Mouse (Mus musculus) layer of hippocampus, adult 2 months (tissue): ENCODE results near the gene Gm5485. TPM values are rescaled to one million over a fixed set of nuclear protein-coding genes. Genes with fewer than 3 reads are reported as not detected.

ENCODE experiments used
- DNase-seq, 2 experiments: peaks; one replicate each; pipeline ENCODE4 v3.0.0; 2022; ENCODE audit warnings: low spot score in 2 of 2
- H3K27ac ChIP-seq: fragments of 200-600 bp; 2 replicates; pipeline ENCODE4 v1.8.1; 2022
- H3K4me3 ChIP-seq: fragments of 200-600 bp; 2 replicates; pipeline ENCODE4 v1.8.1; 2022; ENCODE audit warnings: mild to moderate bottlenecking
- CTCF ChIP-seq: fragments of 200-600 bp; conservative IDR thresholded peaks from 2 replicates; pipeline ENCODE4 v1.8.1; 2022; ENCODE audit warnings: antibody characterized with exemption, mild to moderate bottlenecking, moderate library complexity
- total RNA-seq, 2 experiments: library from RNA; stranded (reverse); gene quantifications; 2 replicates each; pipeline ENCODE4 v1.2.3; 2021

Gene Gm5485
- total RNA-seq, 2 experiments from 2014 or later: not detected

GRCm38 (mm10) chr16:48405674-48406403, 6.4 kb downstream of the Gm5485 start:
- no peak for DNase-seq
- H3K27ac ChIP-seq: no peak overlapping the region
- H3K4me3 ChIP-seq: no peak overlapping the region
- no peak for TF ChIP-seq CTCF

GRCm38 (mm10) chr16:48404009-48404408, 8.2 kb downstream of the Gm5485 start:
- no peak overlapping the region for H3K4me3 ChIP-seq
- TF ChIP-seq CTCF: no peak
- H3K27ac ChIP-seq: no peak overlapping the region

DNA sequence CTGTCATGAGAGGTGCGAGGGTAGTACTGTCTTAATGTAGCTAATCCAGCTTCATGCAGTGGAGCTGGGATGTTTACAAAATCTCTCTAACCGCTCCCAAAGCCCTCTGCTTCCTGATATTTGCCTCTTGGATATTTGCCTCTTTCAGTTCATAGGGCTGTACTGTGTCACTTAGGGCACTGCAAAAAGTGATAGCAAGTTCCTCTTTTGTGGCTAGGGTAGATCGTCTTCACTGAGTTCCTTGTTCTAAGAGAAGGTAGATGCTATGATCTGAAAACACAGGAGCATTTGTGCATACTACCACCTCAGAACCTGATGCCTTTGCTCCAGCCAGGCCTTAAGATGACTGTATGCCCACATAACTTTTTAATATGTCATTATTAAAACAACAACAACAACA, 8.8 kb downstream of the Gm5485 start:
- no peak for DNase-seq
- no peak for TF ChIP-seq CTCF
- Histone ChIP-seq H3K4me3 (no peak overlapping the region), H3K27ac (no peak overlapping the region)

More at GRCm38 (mm10) chr16:48404009-48404408, 8.2 kb downstream of the Gm5485 start:
- no peak for DNase-seq

- no peak overlapping the region for H3K27ac ChIP-seq
- TF ChIP-seq CTCF: no peak
- no peak overlapping the region for H3K4me3 ChIP-seq
- DNase-seq: no peak
Observed at GRCm38 (mm10) chr16:48402963-48403362, 9.3 kb downstream of the Gm5485 start.

- H3K27ac ChIP-seq: no peak overlapping the region
Observed at GRCm38 (mm10) chr16:48395278-48395677, 16.9 kb downstream of the Gm5485 start.

DNA sequence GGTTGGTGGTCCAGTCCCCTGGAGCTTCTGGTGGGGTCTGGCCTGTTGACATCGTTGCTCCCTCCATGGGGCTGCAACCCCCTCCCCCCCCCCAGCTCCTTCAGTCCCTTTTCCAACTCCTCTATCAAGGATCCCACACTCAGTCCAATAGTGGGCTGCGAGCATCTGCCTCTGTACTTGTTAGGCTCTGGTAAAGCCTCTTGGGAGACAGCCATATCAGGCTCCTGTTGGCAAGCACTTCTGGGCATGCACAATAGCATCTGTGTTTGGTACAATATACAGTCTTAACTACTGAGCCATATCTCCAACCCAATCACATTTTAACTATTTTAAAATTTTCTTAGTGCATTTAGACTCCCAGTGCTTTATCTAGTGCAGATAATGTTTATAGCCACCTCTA, 25.2 kb downstream of the Gm5485 start:
- no peak overlapping the region for H3K27ac ChIP-seq
- TF ChIP-seq CTCF: no peak
- no peak overlapping the region for H3K4me3 ChIP-seq
- DNase-seq: peak; percentile 36 to 69

More at GRCm38 (mm10) chr16:48395278-48395677, 16.9 kb downstream of the Gm5485 start:
- DNase-seq: no peak
- no peak overlapping the region for H3K4me3 ChIP-seq
- no peak for TF ChIP-seq CTCF

- DNase-seq: no peak
Observed at GRCm38 (mm10) chr16:48383582-48384257, 28.5 kb downstream of the Gm5485 start.

DNA sequence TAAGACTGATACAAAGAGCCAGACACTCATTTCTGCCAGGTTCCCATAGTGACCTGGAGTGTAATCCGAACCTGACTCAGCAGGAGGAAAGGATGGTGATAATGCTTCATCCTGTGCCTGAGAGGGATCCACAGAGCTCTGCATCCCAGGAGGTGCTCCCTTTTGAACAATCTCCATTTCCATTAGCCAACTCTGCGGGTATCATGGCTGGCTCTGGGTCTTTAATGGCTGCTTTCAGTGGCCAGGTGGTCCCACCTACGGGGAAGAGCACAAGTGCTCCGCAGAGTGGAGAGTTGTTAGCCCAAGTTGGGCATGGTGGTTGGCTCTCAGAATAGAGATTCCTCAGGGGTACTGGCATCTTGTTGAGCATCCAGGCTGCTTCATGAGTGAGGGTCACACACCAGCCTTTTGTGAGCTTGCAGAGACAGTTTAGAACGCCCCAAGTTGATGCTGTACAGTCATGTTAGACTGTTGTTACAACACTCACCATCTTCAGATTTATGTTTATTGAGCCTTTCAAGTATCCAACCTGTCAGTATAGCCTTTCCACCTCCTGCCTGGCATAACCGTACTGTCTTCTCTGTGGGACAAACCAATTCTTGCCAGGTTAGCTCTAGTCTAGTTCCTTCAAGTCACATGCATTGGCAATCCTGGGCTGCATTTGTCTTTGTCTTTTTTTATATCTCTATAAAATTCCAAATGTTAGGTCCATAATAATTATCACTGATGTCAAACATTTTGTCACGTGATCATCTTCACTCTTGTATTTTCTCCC, 38.3 kb downstream of the Gm5485 start:
- Histone ChIP-seq H3K4me3 (no peak overlapping the region), H3K27ac (no peak overlapping the region)
- no peak for TF ChIP-seq CTCF
- no peak for DNase-seq

More at GRCm38 (mm10) chr16:48383582-48384257, 28.5 kb downstream of the Gm5485 start:
- no peak for TF ChIP-seq CTCF
- Histone ChIP-seq H3K27ac (no peak overlapping the region), H3K4me3 (no peak overlapping the region)

GRCm38 (mm10) chr16:48372461-48372860, 39.8 kb downstream of the Gm5485 start:
- no peak for TF ChIP-seq CTCF
- no peak overlapping the region for H3K27ac ChIP-seq
- no peak overlapping the region for H3K4me3 ChIP-seq
- no peak for DNase-seq

- DNase-seq: no peak
- no peak overlapping the region for H3K27ac ChIP-seq
- H3K4me3 ChIP-seq: no peak overlapping the region
- TF ChIP-seq CTCF: no peak
Observed at GRCm38 (mm10) chr16:48368096-48368495, 44.1 kb downstream of the Gm5485 start.

DNA sequence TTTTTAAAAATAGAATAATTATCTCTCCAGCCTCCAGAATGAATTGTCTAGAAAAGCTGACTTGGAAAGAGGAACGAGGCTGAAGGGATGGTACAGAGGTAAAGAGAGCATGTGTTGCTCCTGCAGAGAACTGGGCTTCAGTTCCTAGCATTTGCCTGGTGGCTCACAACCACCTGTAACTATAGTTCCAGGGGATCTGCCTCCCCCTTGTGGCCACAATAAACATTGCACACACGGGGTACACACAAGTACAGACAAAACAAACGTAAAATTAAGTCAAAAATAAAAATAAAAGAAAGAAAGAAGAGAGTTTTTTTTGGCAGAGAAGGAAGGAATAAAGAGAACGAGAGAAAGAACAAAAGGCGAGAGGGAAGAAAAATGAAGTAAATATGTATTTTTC, 45.4 kb downstream of the Gm5485 start:
- no peak for DNase-seq
- no peak overlapping the region for H3K4me3 ChIP-seq
- TF ChIP-seq CTCF: peak; percentile 55
- no peak overlapping the region for H3K27ac ChIP-seq

GRCm38 (mm10) chr16:48360887-48361286, 51.3 kb downstream of the Gm5485 start:
- DNase-seq: peak; percentile 35 to 71
- TF ChIP-seq CTCF: no peak
- H3K4me3 ChIP-seq: no peak overlapping the region
- peak overlapping the region; percentile 25; the same call in 1 of the 2 replicates for H3K27ac ChIP-seq

DNA sequence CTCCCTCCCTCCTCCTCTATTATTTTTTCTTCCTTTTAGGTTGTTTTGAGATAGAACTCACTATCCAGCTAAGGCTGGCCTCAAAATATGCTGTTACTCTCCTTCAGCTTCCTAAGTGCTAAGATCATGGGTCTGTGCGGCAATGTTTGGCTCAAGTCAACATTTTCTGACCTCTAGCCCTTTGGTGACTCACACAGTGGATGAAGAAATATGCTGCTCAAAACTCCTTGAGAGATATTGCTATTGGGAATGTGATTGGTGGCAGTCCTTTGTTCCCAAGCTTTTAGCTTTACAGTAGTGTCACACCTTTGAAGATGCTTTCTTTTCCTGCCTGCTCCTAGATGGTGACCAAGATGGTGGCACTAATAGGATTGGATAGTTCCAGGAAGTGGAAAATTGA, 55.8 kb downstream of the Gm5485 start:
- no peak overlapping the region for H3K4me3 ChIP-seq
- DNase-seq: no peak
- no peak overlapping the region for H3K27ac ChIP-seq
- TF ChIP-seq CTCF: no peak
